Mouse (Mus musculus) A20 (cell line): Measurements from ENCODE around the gene Stau1.

Source experiments
- DNase-seq: peaks from one replicate; pipeline ENCODE4 v3.0.0-alpha.2; 2011; ENCODE audit warnings: low read depth, low spot score

Gene Stau1

DNA sequence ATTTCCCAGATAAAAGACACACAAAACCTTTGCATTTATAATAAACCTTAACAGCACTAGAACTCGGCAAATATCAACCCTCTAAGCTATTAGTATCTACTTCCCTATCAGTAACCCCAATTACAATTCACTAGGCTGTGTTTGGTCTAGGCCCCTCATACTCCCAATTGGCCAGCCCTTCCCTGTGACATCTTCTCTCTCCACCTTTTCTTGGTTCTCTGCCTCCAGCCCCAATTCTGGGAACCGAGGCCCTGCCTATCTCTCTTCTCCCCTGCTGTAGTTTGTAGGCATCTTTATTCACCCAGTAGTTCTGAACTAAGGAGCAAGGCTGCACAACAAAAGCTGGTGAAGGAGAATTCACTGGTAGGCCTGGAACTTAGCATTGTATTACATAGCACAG, 72.1 kb downstream of the Stau1 start:
- DNase-seq: no peak

DNA sequence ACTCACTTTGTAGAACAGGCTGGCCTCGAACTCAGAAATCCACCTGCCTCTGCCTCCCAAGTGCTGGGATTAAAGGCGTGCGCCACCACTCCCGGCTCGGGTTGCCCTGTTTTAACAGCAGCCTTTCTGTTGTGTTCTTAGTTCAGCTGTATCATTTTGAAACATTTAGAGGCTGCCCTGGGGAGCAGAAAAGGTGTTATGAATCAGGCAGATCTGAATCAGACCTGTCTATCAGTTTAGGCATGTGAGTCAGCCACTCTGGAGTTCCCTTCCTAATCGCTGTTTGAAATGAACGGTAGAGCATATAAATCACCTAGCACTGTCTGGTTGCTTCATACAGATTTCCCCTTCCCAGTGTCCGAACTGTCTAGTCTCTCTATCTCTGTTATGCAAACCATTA, 85.6 kb downstream of the Stau1 start:
- no peak for DNase-seq

DNA sequence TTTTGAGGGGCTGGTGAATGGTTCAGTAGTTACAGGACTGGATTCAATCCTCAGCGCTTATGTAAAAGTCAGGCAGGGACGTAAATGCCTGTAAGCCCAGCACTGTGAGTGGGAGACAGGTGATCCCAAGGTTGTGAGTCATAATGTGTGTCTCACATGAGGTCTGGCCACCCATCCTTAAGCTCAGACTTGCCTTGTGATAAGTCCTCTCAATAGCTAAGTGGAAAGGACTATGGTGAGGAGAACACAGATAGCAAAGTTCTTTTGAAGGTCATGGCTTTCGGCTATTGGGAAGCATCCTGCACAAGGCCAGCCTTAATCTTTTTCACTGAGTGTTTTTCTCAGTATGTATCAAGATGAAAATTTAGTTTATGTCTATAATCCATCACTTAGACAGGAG, 86.4 kb downstream of the Stau1 start:
- DNase-seq: no peak

GRCm38 (mm10) chr2:166906523-166907182, 89.4 kb downstream of the Stau1 start:
- DNase-seq: peak; percentile 50

DNA sequence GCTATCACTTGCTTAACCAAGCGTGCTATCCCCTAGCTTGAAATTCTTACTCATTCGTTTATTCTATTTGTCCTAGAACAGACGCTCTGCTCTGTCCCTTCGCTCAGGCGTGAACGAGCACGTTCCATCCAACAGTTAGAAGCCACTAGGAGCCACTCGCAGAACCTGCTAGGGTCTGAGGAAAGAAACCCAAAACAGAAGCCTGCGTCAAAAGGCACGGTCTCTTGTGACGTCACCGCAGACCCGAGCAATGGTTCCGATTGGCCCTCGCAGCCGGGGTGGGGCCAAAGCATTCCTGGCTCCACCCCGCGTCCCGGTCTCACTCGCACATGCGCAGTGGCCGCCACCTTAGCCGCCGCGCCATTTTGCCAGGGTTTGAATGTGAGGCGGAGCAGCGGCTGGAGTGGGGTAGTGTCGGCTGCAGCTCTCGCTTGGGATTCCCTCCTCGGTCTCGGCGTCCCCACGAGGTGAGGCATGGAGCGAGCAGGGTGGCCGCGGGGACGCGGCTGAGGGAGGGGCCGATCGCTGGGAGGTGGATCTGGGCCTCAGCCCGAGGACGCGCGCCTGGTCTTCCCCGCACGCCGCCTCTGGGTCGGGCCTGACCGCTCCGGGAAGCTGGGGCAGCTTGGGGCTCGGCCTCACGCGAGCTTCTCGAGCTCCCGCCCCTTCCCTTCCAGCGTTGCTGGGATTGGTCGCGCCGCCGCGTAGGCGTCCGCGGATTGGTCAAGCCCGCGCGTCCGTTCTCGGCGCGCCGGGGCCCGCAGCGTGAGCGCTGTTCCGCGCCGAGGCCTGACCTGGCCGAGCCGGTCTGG, 90.2 kb downstream of the Stau1 start, which contains the start of gene Cse1l:
Cse1l (plus strand) TSS at position 330 of the 812 bp plus-strand sequence.
- DNase-seq: peak; percentile 98

DNA sequence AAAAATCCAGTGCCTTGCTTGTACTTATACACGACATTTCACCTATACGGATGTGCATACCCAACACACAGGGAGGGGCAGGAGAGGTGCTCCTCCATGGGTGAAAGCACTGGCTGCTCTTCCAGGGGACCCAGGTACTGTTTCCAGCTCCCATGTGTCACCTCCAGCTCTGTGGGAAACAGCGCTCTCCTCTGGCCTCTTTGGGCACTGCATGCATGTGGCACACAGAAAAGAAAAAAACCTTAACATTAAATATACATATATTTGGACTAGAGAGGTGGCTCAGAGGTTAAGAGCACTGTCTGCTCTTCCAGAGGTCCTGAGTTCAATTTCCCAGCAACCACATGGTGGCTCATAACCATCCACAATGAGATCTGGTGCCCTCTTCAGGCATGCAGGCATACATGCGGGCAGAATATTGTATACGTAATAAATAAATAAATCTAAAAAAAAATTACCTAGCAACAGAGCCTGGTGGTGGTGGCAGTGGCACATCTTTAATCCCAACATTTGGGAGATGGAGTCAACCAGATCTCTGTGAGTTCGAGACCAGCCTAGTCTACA, 92.3 kb downstream of the Stau1 start:
- no peak for DNase-seq

- peak; percentile 82 for DNase-seq
Observed at GRCm38 (mm10) chr2:166900792-166901505, 95.2 kb downstream of the Stau1 start.

GRCm38 (mm10) chr2:166899746-166900145, 96.4 kb downstream of the Stau1 start:
- no peak for DNase-seq

- no peak for DNase-seq
Observed at GRCm38 (mm10) chr2:166899161-166899560, 96.9 kb downstream of the Stau1 start.
